Mouse (Mus musculus) lung, adult 2 months (tissue): ENCODE measurements around the gene Hist1h4b.

ENCODE experiments used
- CTCF ChIP-seq: fragments of 200-500 bp; IDR thresholded peaks from 2 replicates; pipeline ENCODE4 v1.5.1; 2011; ENCODE audit warnings: mild to moderate bottlenecking, low read length, control low read depth; ENCODE audit not compliant: insufficient read depth
- POLR2A ChIP-seq: fragments of 200-500 bp; IDR thresholded peaks from 2 replicates; pipeline ENCODE4 v1.6.1; 2011; ENCODE audit warnings: low read depth, mild to moderate bottlenecking, control low read depth, low read length, borderline replicate concordance; ENCODE audit errors: extremely low read depth

GRCm38 (mm10) chr13:23749563-23750121, 7.2 kb upstream of the Hist1h4b start:
- no peak for TF ChIP-seq CTCF
- no peak for TF ChIP-seq POLR2A
